Mouse (Mus musculus) midbrain, postnatal 0 days (tissue): Measurements from ENCODE around the gene Sfmbt1. TPM values are rescaled to one million over a fixed set of nuclear protein-coding genes. Genes with fewer than 3 reads are reported as not detected.

ENCODE experiments used
- ATAC-seq: fragments of 200-750 bp; cut with Nextera tagmentation; 2 replicates; pipeline ENCODE4 v1.8.0; 2017; ENCODE audit warnings: moderate number of reproducible peaks, mild to moderate bottlenecking, moderate TSS enrichment, moderate library complexity; ENCODE audit not compliant: low FRiP score
- DNase-seq: peaks from one replicate; pipeline ENCODE4 v3.0.0-alpha.2; 2015; ENCODE audit warnings: low spot score
- H3K27ac ChIP-seq: fragments of 300-500 bp; sonication (generic); 2 replicates; pipeline ENCODE4 v1.5.1; 2014; ENCODE audit warnings: low read depth, mild to moderate bottlenecking, low read length, mixed read lengths
- H3K27me3 ChIP-seq: fragments of 300-500 bp; sonication (generic); 2 replicates; pipeline ENCODE4 v1.6.1; 2014; ENCODE audit warnings: low read length, control low read depth, mixed read lengths; ENCODE audit not compliant: insufficient read depth
- H3K36me3 ChIP-seq: fragments of 300-500 bp; sonication (generic); 2 replicates; pipeline ENCODE4 v1.6.1; 2014; ENCODE audit warnings: low read length, control low read depth, mixed read lengths; ENCODE audit not compliant: insufficient read depth
- H3K4me1 ChIP-seq: fragments of 300-500 bp; sonication (generic); 2 replicates; pipeline ENCODE4 v1.6.1; 2014; ENCODE audit warnings: mild to moderate bottlenecking, control low read depth, antibody characterized with exemption, low read length, mixed read lengths; ENCODE audit not compliant: insufficient read depth
- H3K4me2 ChIP-seq: fragments of 300-500 bp; sonication (generic); 2 replicates; pipeline ENCODE4 v1.6.1; 2014; ENCODE audit warnings: low read depth, mild to moderate bottlenecking, low read length, mixed read lengths; ENCODE audit not compliant: poor library complexity, severe bottlenecking
- H3K4me3 ChIP-seq: fragments of 300-500 bp; sonication (generic); 2 replicates; pipeline ENCODE4 v1.5.1; 2014; ENCODE audit warnings: low read depth, mild to moderate bottlenecking, low read length, moderate library complexity
- H3K9ac ChIP-seq: fragments of 300-500 bp; sonication (generic); replicated peaks from 2 replicates; pipeline ENCODE4 v1.6.1; 2014; ENCODE audit warnings: mild to moderate bottlenecking, low read length, moderate library complexity, mixed read lengths; ENCODE audit not compliant: poor library complexity, severe bottlenecking
- H3K9me3 ChIP-seq: fragments of 300-500 bp; sonication (generic); 2 replicates; pipeline ENCODE4 v1.6.1; 2016; ENCODE audit warnings: low read length, control low read depth
- CTCF ChIP-seq: IDR thresholded peaks from 2 replicates; pipeline ENCODE4 v1.5.1; 2016; ENCODE audit warnings: antibody characterized with exemption, mild to moderate bottlenecking
- WGBS: fragments of 180-500 bp; shearing (Covaris S2); extraction: QIAGEN DNeasy Blood & Tissue Kit; methylation state at CpG from one replicate; pipeline ENCODE4 v1.1.7; 2014; 5-methylcytosine and 5-hydroxymethylcytosine counted together
- polyA plus RNA-seq: library from polyadenylated mRNA; unstranded; fragments of >200 nt; fragmentation: Nextera tagmentation; extraction: Ambion mirVana; gene quantifications from 2 replicates; pipeline ENCODE4 v1.2.1, GENCODE M21; 2015
- total RNA-seq: library from RNA; depleted of rRNA; stranded (reverse); fragments of >200 nt; gene quantifications from 2 replicates; pipeline ENCODE4 v1.2.3, GENCODE M21; 2014

Gene Sfmbt1
- total and polyA plus RNA-seq, 2 experiments from 2014 or later: 9.2 to 16.2 TPM

- no peaks in the 10 kb centered on the region for H3K9me3 ChIP-seq
- peak; percentile 40 for TF ChIP-seq CTCF
- H3K4me1 ChIP-seq: peaks cover 15% of the 10 kb centered on the region; the same call in 1 of the 2 replicates
- H3K36me3 ChIP-seq: peaks cover 8% of the 10 kb centered on the region; the same call in 1 of the 2 replicates
- H3K4me3 ChIP-seq: no peak overlapping the region
- DNase-seq (peak; percentile 81), ATAC-seq (no peak)
- no peak overlapping the region for H3K4me2 ChIP-seq
- no peaks in the 10 kb centered on the region for H3K27me3 ChIP-seq
- no peak overlapping the region for H3K27ac ChIP-seq
- whole genome bisulfite sequencing: 42% methylated on average over 4 of the region's 4 CpGs
- no peak overlapping the region for H3K9ac ChIP-seq
Measured at GRCm38 (mm10) chr14:30695609-30696008, 19.0 kb upstream of the Sfmbt1 start.

- Histone ChIP-seq H3K4me2 (no peak overlapping the region), H3K27ac (peak overlapping the region; percentile 62), H3K9ac (no peak overlapping the region), H3K4me3 (no peak overlapping the region), H3K27me3 (no peaks in the 10 kb centered on the region), H3K36me3 (peaks cover 8% of the 10 kb centered on the region; the same call in 1 of the 2 replicates), H3K4me1 (peaks cover 15% of the 10 kb centered on the region; the same call in 1 of the 2 replicates), H3K9me3 (no peaks in the 10 kb centered on the region)
- 48% methylated on average over 15 of the region's 15 CpGs for WGBS
- ATAC-seq: peak; percentile 78
- DNase-seq: peak; percentile 70
- TF ChIP-seq CTCF: no peak
Measured at GRCm38 (mm10) chr14:30697407-30698052, 17.1 kb upstream of the Sfmbt1 start.

- Histone ChIP-seq H3K27me3 (no peaks in the 10 kb centered on the region), H3K4me2 (no peak overlapping the region), H3K9ac (no peak overlapping the region), H3K9me3 (no peaks in the 10 kb centered on the region), H3K4me3 (no peak overlapping the region), H3K27ac (no peak overlapping the region), H3K36me3 (no peaks in the 10 kb centered on the region), H3K4me1 (peaks cover 15% of the 10 kb centered on the region; the same call in 1 of the 2 replicates)
- peak; percentile 56 for DNase-seq
- peak; percentile 65 for TF ChIP-seq CTCF
- WGBS: 40% methylated on average over 8 of the region's 8 CpGs
- no peak for ATAC-seq
Measured at GRCm38 (mm10) chr14:30699656-30700055, 15.0 kb upstream of the Sfmbt1 start.

- DNase-seq (no peak), ATAC-seq (no peak)
- no peak overlapping the region for H3K9ac ChIP-seq
- 46% methylated on average over 5 of the region's 5 CpGs for WGBS
- H3K4me1 ChIP-seq: peaks cover 8% of the 10 kb centered on the region; the same call in 1 of the 2 replicates
- H3K27ac ChIP-seq: no peak overlapping the region
- H3K4me2 ChIP-seq: no peak overlapping the region
- TF ChIP-seq CTCF: no peak
- no peaks in the 10 kb centered on the region for H3K36me3 ChIP-seq
- no peaks in the 10 kb centered on the region for H3K27me3 ChIP-seq
- H3K4me3 ChIP-seq: no peak overlapping the region
- H3K9me3 ChIP-seq: no peaks in the 10 kb centered on the region
Measured at GRCm38 (mm10) chr14:30702512-30702911, 12.1 kb upstream of the Sfmbt1 start.

- DNase-seq (no peak), ATAC-seq (no peak)
- H3K4me3 ChIP-seq: no peak overlapping the region
- no peaks in the 10 kb centered on the region for H3K27me3 ChIP-seq
- H3K9me3 ChIP-seq: no peaks in the 10 kb centered on the region
- no peak overlapping the region for H3K27ac ChIP-seq
- no peak overlapping the region for H3K4me2 ChIP-seq
- H3K9ac ChIP-seq: no peak overlapping the region
- 85% methylated on average over 5 of the region's 5 CpGs for WGBS
- no peak for TF ChIP-seq CTCF
- peaks cover 5% of the 10 kb centered on the region; the same call in 1 of the 2 replicates for H3K4me1 ChIP-seq
- H3K36me3 ChIP-seq: no peaks in the 10 kb centered on the region
Measured at GRCm38 (mm10) chr14:30703079-30703478, 11.6 kb upstream of the Sfmbt1 start.

- Histone ChIP-seq H3K4me3 (no peak overlapping the region), H3K9me3 (no peaks in the 10 kb centered on the region), H3K4me2 (no peak overlapping the region), H3K27me3 (no peaks in the 10 kb centered on the region), H3K9ac (no peak overlapping the region), H3K27ac (no peak overlapping the region), H3K36me3 (no peaks in the 10 kb centered on the region), H3K4me1 (no peaks in the 10 kb centered on the region)
- TF ChIP-seq CTCF: no peak
- ATAC-seq (no peak), DNase-seq (no peak)
- WGBS: 86% methylated on average over 8 of the region's 8 CpGs
Measured at GRCm38 (mm10) chr14:30704098-30704855, 10.4 kb upstream of the Sfmbt1 start.
